Mouse (Mus musculus): Measurements from ENCODE around the gene Gjb1.
"Not testable (repeated sequence)": the region's sequence is repeated elsewhere in the genome, so short reads cannot be mapped to it uniquely, and the experiment has no call there.

Gene Gjb1

GRCm38 (mm10) chrX:101376190-101376968 lies at the start of gene Gjb1:
Gjb1 (plus strand) TSS chrX:101376378.
- no peak for DNase-seq

GRCm38 (mm10) chrX:101329372-101330028 lies 46.7 kb upstream of the Gjb1 start:
- peak; percentile 40 for DNase-seq

GRCm38 (mm10) chrX:101332031-101332374 lies 44.2 kb upstream of the Gjb1 start:
- DNase-seq, result no peak

GRCm38 (mm10) chrX:101332375-101333211 lies 43.6 kb upstream of the Gjb1 start:
- DNase-seq, result peak; percentile 81

- DNase-seq, result no peak
Observed at GRCm38 (mm10) chrX:101334606-101335005, 41.6 kb upstream of the Gjb1 start.

GRCm38 (mm10) chrX:101338666-101339065 lies 37.5 kb upstream of the Gjb1 start:
- DNase-seq, result no peak

GRCm38 (mm10) chrX:101342837-101343236 lies 33.3 kb upstream of the Gjb1 start:
- not testable (repeated sequence) for DNase-seq

- no peak for DNase-seq
Observed at GRCm38 (mm10) chrX:101345456-101345855, 30.7 kb upstream of the Gjb1 start.

GRCm38 (mm10) chrX:101346475-101346874 lies 29.7 kb upstream of the Gjb1 start:
- DNase-seq, result no peak

- no peak for DNase-seq
Observed at GRCm38 (mm10) chrX:101351188-101351587, 25.0 kb upstream of the Gjb1 start.

- peak; percentile 14 for DNase-seq
Observed at GRCm38 (mm10) chrX:101358902-101359301, 17.3 kb upstream of the Gjb1 start.

- no peak for DNase-seq
Observed at GRCm38 (mm10) chrX:101369001-101369400, 7.2 kb upstream of the Gjb1 start.

GRCm38 (mm10) chrX:101370573-101370972 lies 5.6 kb upstream of the Gjb1 start:
- DNase-seq, result no peak

GRCm38 (mm10) chrX:101372946-101373345 lies 3.2 kb upstream of the Gjb1 start:
- no peak for DNase-seq

- DNase-seq, result no peak
Observed at GRCm38 (mm10) chrX:101377076-101377475, 898 bp downstream of the Gjb1 start.

GRCm38 (mm10) chrX:101379744-101380143 lies 3.6 kb downstream of the Gjb1 start:
- DNase-seq, result no peak

GRCm38 (mm10) chrX:101383455-101383854 lies 7.3 kb downstream of the Gjb1 start:
- DNase-seq, result no peak

GRCm38 (mm10) chrX:101384439-101385137 lies 8.4 kb downstream of the Gjb1 start:
- peak; percentile 23 for DNase-seq

GRCm38 (mm10) chrX:101386222-101386621 lies 10.0 kb downstream of the Gjb1 start:
- DNase-seq, result no peak

GRCm38 (mm10) chrX:101388866-101389537 lies 12.8 kb downstream of the Gjb1 start:
- DNase-seq, result no peak

- no peak for DNase-seq
Observed at GRCm38 (mm10) chrX:101394341-101394740, 18.2 kb downstream of the Gjb1 start.

- no peak for DNase-seq
Observed at GRCm38 (mm10) chrX:101396459-101396858, 20.3 kb downstream of the Gjb1 start.

All from right cerebral cortex, postnatal 4 days (tissue).